Mouse (Mus musculus): ENCODE measurements around the gene Ak8.

DNA sequence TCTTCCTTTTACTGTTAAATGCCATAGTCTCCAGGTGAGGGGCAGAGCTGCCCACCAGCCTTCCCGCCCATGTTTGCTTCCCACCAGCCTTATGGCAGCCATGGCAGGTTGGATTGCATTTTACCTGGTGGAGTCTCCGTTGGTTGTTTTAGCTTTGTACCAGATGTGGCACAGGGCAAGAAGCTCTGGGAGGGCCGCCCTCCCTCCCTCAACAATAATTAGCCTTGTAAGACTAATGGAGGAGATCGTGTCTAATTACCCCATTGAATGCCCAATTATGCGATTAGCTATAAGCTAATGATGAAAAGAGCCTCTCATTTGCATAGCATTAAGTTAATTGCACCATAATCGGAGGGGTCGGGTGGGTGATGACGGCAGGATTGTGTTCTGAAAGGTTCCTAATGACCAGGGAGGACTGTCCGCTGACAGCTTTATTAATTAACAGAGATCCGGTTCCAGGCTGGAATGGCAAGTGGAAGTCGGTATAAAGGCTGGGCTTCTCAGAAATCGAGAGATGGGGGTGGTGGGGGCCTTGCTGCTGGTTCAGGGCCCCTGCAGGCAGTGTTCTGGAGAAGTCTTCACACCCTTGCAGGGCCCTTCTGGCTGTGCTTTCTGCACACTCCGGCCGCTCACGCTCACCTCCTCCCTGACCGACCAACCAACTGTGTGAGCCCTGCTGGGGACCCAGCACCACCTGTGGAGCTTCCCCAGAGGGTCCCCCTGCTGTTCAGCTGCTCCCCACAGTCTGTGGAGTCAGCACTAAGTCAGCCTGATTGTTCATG lies 80.2 kb downstream of the Ak8 start:
- TF ChIP-seq CTCF (IDR thresholded peaks at IDR 0.05; ENCODE audit: borderline replicate concordance, extremely low read depth, insufficient read depth, insufficient read length), result no peak
- no peak for TF ChIP-seq POLR2A (IDR thresholded peaks at IDR 0.05; ENCODE audit: borderline replicate concordance, extremely low read depth, insufficient read depth, insufficient read length, poor library complexity, severe bottlenecking)
